Mouse (Mus musculus): ENCODE results near the gene Ciao1. TPM values are rescaled to one million over a fixed set of nuclear protein-coding genes. Genes with fewer than 3 reads are reported as not detected.

The Ciao1 gene
- polyA plus RNA-seq, 1 experiment from 2014 or later, result 70.5 TPM

DNA sequence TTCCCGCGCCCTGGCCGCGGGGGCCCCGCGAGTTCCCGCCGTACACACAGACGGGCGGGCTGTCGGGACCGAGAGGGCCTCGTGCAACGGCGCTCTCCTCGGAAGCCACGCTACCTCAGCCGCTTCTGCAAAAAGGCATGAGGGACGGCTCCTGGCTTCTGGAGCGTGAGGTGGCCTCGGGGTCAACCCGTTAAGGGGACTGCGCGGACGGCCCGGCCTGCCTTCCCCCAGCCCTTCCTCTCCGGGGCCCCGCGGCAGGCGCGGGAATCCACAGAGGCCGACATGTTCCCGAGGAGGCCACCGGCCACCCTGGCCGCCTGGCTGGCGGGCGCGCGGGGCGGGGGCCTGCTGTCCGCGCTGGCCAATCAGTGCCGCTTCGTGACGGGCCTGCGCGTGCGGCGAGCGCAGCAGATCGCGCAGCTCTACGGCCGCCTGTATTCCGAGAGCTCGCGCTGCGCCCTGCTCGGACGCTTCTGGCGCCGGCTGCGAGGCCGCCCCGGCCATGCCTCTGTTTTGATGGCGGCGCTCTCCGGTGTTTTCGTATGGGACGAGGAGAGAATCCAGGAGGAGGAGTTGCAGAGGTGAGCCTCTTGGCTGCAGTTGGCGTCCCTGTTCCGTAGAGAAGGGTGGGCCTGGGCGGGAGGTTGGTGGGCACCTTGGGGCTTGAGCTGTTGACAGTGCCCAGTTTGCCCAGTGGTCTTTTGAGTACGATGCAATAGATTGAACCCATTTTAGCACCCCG lies 22.9 kb upstream of the Ciao1 start:
- ATAC-seq (peak; percentile 92), DNase-seq (ENCODE audit: low read depth, low spot score) (no peak)
- no peak for TF ChIP-seq CTCF (IDR thresholded peaks at IDR 0.05)
- in situ Hi-C loops (cut with MboI; ENCODE audit: low pct_unique_long_range_greater_than_20kb), result no loop called here
- no peaks in the 10 kb centered on the region for H3K27me3 ChIP-seq
- ChIA-PET CTCF (no interaction called here), POLR2A (interaction anchor here (1.9 to 2.5 kb wide), 2 partner anchors 23 to 67 kb away, joined by 6 to 12 read pairs; partner anchors contain the start of genes Ciao1 and Tmem127)

- peak; percentile 86 for DNase-seq (ENCODE audit: low read depth, low spot score)
- in situ Hi-C loops (cut with MboI; ENCODE audit: low pct_unique_long_range_greater_than_20kb), result no loop called here
- ChIA-PET CTCF (interaction anchor here (8.0 kb wide), 1 partner anchor 17 kb away, joined by 66 read pairs; no protein-coding TSS in a partner anchor), POLR2A (interaction anchor here (1.9 to 2.5 kb wide), 2 partner anchors 22 to 67 kb away, joined by 6 to 12 read pairs; partner anchors contain the start of genes Ciao1 and Tmem127)
- peak; percentile 96 for ATAC-seq
- H3K27me3 ChIP-seq, result no peaks in the 10 kb centered on the region
- TF ChIP-seq CTCF (IDR thresholded peaks at IDR 0.05), result no peak
Observed at GRCm38 (mm10) chr2:127269491-127270299, 22.1 kb upstream of the Ciao1 start, which contains the start of gene Stard7. Stard7 (plus strand) TSS chr2:127270218.

GRCm38 (mm10) chr2:127267854-127268253 lies 20.2 kb upstream of the Ciao1 start:
- ATAC-seq (no peak), DNase-seq (ENCODE audit: low read depth, low spot score) (no peak)
- TF ChIP-seq CTCF (IDR thresholded peaks at IDR 0.05), result peak; percentile 45
- in situ Hi-C loops (cut with MboI; ENCODE audit: low pct_unique_long_range_greater_than_20kb), result no loop called here
- H3K27me3 ChIP-seq, result no peaks in the 10 kb centered on the region
- CTCF ChIA-PET, result interaction anchor here (1.0 to 8.0 kb wide), 2 partner anchors 15 to 73 kb away, joined by 3 to 66 read pairs; no protein-coding TSS in a partner anchor
- POLR2A ChIA-PET, result interaction anchor here (1.7 to 2.5 kb wide), 2 partner anchors 11 to 20 kb away, joined by 3 to 12 read pairs; partner anchors contain the start of genes Ciao1 and Tmem127

DNA sequence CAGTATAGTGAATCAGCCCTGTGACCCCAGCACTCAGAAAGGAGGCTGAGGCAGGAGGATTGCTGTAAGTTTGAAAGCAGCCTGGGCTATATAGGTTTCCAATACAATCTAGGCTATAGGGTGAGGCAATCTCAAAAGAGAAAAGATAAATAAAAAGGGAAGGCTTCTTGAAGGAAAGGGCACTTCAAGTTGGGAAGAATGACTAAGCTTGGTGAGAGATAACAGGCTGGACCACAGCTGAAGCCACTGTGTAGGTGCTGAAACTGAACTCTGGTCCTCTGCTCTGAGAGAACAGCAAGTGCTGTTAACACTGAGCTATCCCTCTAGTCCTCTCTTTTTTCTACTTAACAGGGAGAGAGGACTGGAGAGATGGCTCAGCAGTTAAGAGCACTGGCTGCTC lies 14.9 kb upstream of the Ciao1 start:
- ChIA-PET CTCF (interaction anchor here (1.0 to 8.0 kb wide), 3 partner anchors 10 to 43 kb away, joined by 3 to 66 read pairs (median 5); no protein-coding TSS in a partner anchor), POLR2A (interaction anchor here (0.6 kb wide), 1 partner anchor 18 kb away, joined by 3 read pairs; no protein-coding TSS in a partner anchor)
- DNase-seq (ENCODE audit: low read depth, low spot score) (no peak), ATAC-seq (no peak)
- no peaks in the 10 kb centered on the region for H3K27me3 ChIP-seq
- no peak for TF ChIP-seq CTCF (IDR thresholded peaks at IDR 0.05)
- in situ Hi-C loops (cut with MboI; ENCODE audit: low pct_unique_long_range_greater_than_20kb), result no loop called here

DNA sequence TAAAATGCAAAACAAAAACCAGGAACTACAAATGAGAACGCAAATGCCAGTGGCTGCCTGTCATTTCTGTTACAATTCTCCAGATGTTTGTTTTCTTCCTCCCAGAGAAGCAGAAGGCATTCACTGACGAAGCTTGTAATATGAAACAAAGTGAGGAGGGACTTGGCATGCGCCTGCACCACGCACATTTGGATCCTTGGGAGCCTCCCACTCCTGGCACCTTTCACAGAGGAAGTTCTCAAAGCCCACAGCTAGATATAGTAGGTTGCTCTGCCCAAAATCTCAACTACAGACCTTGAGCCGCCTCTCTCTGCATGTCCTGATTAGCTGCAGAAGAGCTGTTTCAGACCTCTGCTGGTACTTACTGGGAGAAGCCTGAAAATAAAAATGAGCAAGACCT lies 11.7 kb upstream of the Ciao1 start:
- ATAC-seq, result no peak
- in situ Hi-C loops (cut with MboI; ENCODE audit: low pct_unique_long_range_greater_than_20kb), result no loop called here

GRCm38 (mm10) chr2:127255294-127255693 lies 7.7 kb upstream of the Ciao1 start:
- no peak for TF ChIP-seq CTCF (IDR thresholded peaks at IDR 0.05)
- DNase-seq (ENCODE audit: low read depth, low spot score), result no peak
- ChIA-PET CTCF (interaction anchor here (9.4 kb wide), 1 partner anchor 10 kb away, joined by 66 read pairs; no protein-coding TSS in a partner anchor), POLR2A (no interaction called here)
- in situ Hi-C loops (cut with MboI; ENCODE audit: low pct_unique_long_range_greater_than_20kb), result no loop called here
- no peaks in the 10 kb centered on the region for H3K27me3 ChIP-seq
- no peak for ATAC-seq

More for the DNA sequence above, 11.7 kb upstream of the Ciao1 start:
- CTCF ChIA-PET, result no interaction called here
- no peak for TF ChIP-seq CTCF (IDR thresholded peaks at IDR 0.05)
- POLR2A ChIA-PET, result no interaction called here
- no peak for DNase-seq (ENCODE audit: low read depth, low spot score)
- H3K27me3 ChIP-seq, result no peaks in the 10 kb centered on the region

- ATAC-seq (no peak), DNase-seq (ENCODE audit: low read depth, low spot score) (no peak)
- TF ChIP-seq CTCF (IDR thresholded peaks at IDR 0.05), result no peak
- no peaks in the 10 kb centered on the region for H3K27me3 ChIP-seq
- ChIA-PET POLR2A (interaction anchor here (0.5 kb wide), 1 partner anchor 313 kb away, joined by 3 read pairs; no protein-coding TSS in a partner anchor), CTCF (interaction anchor here (1.3 to 9.4 kb wide), 6 partner anchors 11 to 199 kb away, joined by 3 to 66 read pairs (median 4); no protein-coding TSS in a partner anchor)
- in situ Hi-C loops (cut with MboI; ENCODE audit: low pct_unique_long_range_greater_than_20kb), result loop anchor here (5.0 kb wide), 1 partner anchor 88 kb away; no protein-coding TSS in a partner anchor
Observed at GRCm38 (mm10) chr2:127254604-127255134, 7.1 kb upstream of the Ciao1 start.

DNA sequence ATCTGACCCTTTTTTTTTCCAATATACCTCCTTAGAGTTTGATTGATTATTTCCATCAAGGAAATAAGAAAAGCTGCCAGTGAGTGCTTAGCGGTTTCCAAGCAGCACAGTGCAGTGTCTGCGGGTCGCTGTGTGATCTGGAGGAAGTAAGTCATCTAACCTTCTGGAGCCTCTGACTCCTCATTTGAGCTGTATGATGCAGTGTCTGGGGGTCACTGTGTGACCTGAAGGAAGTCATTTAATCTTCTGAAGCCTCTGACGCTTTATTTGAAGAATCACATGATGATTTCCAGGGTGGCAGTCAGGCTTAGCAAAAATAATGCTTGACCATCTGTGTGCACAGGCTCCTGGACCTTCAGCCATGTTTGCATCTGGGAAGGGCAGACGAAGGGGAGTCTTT lies 5.2 kb upstream of the Ciao1 start:
- in situ Hi-C loops (cut with MboI; ENCODE audit: low pct_unique_long_range_greater_than_20kb), result loop anchor here (5.0 kb wide), 1 partner anchor 90 kb away; no protein-coding TSS in a partner anchor
- no peak for ATAC-seq
- no peak for TF ChIP-seq CTCF (IDR thresholded peaks at IDR 0.05)
- DNase-seq (ENCODE audit: low read depth, low spot score), result no peak
- CTCF ChIA-PET, result interaction anchor here (0.6 to 9.4 kb wide), 3 partner anchors 13 to 88 kb away, joined by 3 to 66 read pairs (median 5); partner anchors contain the start of gene Dusp2
- no peaks in the 10 kb centered on the region for H3K27me3 ChIP-seq
- POLR2A ChIA-PET, result interaction anchor here (1.3 kb wide), 1 partner anchor 8 kb away, joined by 3 read pairs; no protein-coding TSS in a partner anchor

GRCm38 (mm10) chr2:127251880-127252527 lies 4.4 kb upstream of the Ciao1 start:
- DNase-seq (ENCODE audit: low read depth, low spot score), result no peak
- in situ Hi-C loops (cut with MboI; ENCODE audit: low pct_unique_long_range_greater_than_20kb), result loop anchor here (5.0 kb wide), 1 partner anchor 90 kb away; no protein-coding TSS in a partner anchor
- ATAC-seq, result peak; percentile 18
- CTCF ChIA-PET, result interaction anchor here (1.0 to 9.4 kb wide), 3 partner anchors 13 to 85 kb away, joined by 3 to 66 read pairs (median 5); partner anchors contain the start of gene Dusp2
- POLR2A ChIA-PET, result interaction anchor here (0.6 to 1.3 kb wide), 2 partner anchors 8 to 94 kb away, joined by 3 read pairs; no protein-coding TSS in a partner anchor
- no peaks in the 10 kb centered on the region for H3K27me3 ChIP-seq
- no peak for TF ChIP-seq CTCF (IDR thresholded peaks at IDR 0.05)
